Mouse (Mus musculus): ENCODE measurements around the gene Sec22c.

Sec22c gene

DNA sequence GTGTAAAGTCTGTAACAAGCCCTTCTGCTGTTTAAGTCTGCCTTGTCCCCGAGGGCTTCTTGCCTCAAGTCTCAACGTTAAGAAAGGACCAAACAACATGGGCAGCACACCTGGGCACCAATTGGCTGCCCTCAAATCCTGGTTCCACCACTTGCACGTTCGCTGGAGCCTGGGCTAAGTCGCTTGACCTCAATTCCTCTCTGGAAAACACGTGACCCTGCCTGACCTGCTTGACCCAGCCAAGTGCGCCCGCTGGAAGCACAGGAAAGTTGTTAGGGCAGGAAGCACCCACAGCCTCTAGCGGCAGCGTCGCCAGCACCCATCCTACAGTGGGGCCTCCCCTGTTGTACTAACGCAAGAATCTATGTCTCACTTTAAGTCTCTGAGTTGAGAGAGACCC lies 10.6 kb downstream of the Sec22c start:
- no peak for DNase-seq (ENCODE audit: low read depth)

- no peak for DNase-seq (ENCODE audit: low read depth)
Observed at GRCm38 (mm10) chr9:121690734-121691133, 14.6 kb downstream of the Sec22c start.

- DNase-seq (ENCODE audit: low read depth): no peak
Observed at GRCm38 (mm10) chr9:121690200-121690651, 15.1 kb downstream of the Sec22c start.

- DNase-seq (ENCODE audit: low read depth): no peak
Observed at GRCm38 (mm10) chr9:121684702-121685101, 20.6 kb downstream of the Sec22c start.

- DNase-seq (ENCODE audit: low read depth): no peak
Observed at GRCm38 (mm10) chr9:121682037-121682680, 23.1 kb downstream of the Sec22c start.

- no peak for DNase-seq (ENCODE audit: low read depth)
Observed at GRCm38 (mm10) chr9:121681191-121681590, 24.1 kb downstream of the Sec22c start.

- peak; percentile 48 for DNase-seq (ENCODE audit: low read depth)
Observed at GRCm38 (mm10) chr9:121679549-121679948, 25.7 kb downstream of the Sec22c start.

DNA sequence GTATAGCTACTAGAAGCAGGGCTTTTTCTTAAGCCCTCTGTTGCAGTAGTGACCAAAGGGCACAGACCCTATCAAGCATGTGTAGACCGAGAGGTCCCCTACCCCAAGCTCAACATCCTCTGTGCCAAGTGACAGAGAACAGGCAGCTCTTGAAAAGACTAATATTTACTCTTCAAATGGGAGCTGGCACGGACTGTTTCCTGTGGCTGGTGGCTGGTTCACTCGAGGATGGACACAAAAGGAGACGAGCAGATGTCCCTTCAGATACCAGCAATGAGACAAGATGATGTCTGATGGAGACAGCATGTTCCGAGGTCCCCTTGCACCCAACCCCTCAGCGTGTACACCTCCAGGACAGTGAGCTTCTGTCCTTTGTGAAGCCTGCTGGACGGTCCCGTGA lies 27.8 kb downstream of the Sec22c start:
- no peak for DNase-seq (ENCODE audit: low read depth)

DNA sequence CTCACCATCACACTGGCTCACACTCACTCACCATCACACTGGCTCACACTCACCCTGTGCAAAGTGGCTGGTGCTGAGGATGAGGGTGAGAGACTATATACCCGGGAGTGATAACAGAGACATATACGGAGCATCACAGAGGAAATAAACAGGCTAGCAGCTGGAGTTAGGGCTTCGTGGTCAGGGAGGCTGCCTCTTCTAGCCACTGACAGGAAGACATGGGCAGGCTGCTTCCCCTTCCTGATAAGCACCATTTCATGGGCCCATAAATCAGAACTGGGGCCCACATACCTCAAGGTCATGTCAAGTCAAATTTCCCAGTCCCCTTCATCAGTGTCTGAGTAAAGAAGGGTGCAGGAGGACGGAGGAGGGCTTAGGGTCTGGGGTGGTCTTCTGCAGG lies 28.2 kb downstream of the Sec22c start:
- no peak for DNase-seq (ENCODE audit: low read depth)

- DNase-seq (ENCODE audit: low read depth): no peak
Observed at GRCm38 (mm10) chr9:121675556-121675955, 29.7 kb downstream of the Sec22c start.

- no peak for DNase-seq (ENCODE audit: low read depth)
Observed at GRCm38 (mm10) chr9:121675011-121675410, 30.3 kb downstream of the Sec22c start.

- DNase-seq (ENCODE audit: low read depth): no peak
Observed at GRCm38 (mm10) chr9:121673716-121674115, 31.6 kb downstream of the Sec22c start.

DNA sequence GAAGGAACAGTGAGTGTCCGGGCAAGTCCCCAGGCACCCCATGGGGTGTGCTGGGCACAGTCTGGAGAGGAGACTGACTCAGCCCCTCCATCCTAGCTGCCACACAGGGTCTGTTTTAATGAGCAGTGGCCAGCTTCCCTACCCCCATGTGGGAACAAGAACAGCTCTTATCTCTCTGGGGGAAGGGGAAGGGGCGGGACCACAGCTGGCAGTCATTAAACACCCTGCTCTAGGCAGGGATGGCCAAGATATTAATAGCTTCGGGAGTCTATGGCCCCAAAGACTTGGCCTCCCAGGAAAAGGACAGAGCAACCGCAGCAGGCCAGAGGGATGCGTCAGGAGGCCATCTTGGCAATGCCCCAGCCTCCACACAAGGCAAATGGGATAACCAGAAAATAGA lies 33.0 kb downstream of the Sec22c start:
- peak; percentile 54 for DNase-seq (ENCODE audit: low read depth)

DNA sequence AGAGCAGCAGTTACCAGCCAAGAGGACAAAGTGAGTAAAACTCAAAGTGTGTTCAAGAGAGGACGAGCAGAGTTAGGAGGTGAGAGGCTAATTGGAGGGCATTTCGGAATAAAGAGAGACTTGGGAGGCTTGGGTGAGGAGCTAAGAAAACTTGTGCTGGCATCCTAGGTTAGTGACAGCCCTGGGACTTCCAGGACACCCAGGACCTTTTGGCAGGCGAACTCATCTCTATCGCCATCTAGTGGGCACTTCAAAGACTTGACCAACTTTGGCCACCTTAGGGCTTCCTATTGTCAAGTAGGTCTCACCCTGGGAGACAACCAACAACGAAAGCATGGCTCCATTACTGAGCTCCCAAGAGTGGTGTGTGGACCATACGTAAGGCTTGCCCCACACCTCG lies 34.0 kb downstream of the Sec22c start:
- no peak for DNase-seq (ENCODE audit: low read depth)

DNA sequence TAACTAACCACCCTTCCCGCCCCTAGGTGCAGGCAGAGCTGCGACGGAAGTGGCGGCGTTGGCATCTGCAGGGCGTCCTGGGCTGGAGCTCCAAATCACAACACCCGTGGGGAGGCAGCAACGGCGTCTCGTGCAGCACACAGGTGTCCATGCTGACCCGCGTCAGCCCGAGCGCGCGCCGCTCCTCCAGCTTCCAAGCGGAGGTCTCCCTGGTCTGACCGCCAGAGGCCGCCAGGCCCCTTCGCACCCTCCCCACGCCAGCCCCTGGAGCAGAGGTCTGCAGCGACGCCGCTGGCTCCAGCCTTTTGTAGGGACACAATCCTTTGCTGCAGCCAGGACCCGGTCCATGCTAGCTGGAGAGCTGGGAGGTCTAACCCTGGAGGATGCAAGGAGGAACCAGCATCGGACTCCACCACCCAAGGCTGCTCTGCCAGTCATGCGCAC lies 35.9 kb downstream of the Sec22c start:
- peak; percentile 21 for DNase-seq (ENCODE audit: low read depth)

- no peak for DNase-seq (ENCODE audit: low read depth)
Observed at GRCm38 (mm10) chr9:121667822-121668221, 37.5 kb downstream of the Sec22c start.

DNA sequence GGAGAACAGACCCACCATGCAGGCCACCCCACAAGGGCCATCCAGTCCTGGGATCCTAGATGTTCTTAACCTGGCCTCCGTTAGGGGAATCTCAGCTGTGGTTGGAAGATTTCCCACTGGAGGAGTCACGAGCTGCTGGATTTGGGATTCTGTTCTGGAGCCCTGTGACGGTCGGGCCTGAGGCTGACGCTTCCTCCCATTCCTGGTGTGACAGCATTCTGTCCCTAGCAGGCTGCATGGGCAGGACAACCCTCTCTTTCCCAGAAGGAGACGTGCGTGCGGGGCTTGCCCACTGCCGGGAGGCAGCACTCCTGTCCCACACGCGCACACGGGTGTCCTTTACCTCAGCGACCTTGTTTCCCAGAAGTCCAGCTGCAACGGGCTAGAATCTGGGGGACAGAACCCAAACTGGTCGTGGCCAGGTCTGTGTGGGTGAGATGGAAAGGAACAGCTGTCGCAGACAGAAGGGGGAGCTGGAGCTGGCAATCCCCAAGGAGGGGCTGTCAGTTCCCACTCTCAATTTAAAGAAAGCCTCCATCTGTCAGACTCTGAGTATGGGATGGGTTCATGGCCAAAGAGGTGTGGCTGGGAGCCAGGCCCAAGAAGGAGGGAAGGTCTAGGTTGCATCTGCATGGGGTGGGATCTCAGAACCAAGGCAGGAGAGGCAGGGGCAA lies 38.2 kb downstream of the Sec22c start:
- DNase-seq (ENCODE audit: low read depth): no peak

DNA sequence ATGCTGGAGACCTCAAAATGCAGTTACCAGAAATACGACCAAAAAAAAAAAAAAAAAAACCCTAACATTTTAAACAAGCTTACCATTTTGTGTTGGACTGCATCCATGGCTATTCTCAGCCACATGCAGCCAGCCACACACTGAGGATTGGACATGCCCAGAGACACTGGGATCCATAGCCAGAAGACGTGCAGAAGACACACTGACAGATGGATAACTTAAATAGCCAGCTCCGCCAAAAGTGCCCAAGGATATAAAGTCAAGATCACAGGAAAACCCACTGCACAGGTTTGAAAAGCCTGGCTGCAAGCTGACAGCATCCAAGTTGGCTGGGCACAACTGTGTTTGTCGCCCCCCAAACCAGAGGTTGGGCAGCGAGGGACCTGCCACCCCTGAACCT lies 41.2 kb downstream of the Sec22c start:
- no peak for DNase-seq (ENCODE audit: low read depth)

DNA sequence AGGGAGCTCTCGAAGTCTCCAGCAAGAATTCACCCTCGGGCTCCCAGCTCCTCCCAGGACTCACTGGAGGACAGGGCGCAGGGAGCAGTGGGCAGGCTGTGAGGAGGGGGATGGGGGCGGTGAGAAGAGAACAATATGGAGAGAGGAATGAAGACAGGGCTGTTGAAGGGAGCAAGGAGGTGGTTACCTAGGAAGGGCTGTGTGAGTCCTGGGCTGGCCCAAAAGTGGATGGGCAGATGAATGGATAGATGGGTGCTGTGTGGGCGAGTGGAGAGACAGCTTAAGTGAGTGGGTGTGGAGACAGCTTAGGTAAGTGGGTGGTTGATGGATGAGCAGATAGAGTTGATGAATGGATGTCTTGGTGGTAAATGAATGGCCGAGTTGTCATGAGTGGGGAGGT lies 41.8 kb downstream of the Sec22c start:
- DNase-seq (ENCODE audit: low read depth): no peak

DNA sequence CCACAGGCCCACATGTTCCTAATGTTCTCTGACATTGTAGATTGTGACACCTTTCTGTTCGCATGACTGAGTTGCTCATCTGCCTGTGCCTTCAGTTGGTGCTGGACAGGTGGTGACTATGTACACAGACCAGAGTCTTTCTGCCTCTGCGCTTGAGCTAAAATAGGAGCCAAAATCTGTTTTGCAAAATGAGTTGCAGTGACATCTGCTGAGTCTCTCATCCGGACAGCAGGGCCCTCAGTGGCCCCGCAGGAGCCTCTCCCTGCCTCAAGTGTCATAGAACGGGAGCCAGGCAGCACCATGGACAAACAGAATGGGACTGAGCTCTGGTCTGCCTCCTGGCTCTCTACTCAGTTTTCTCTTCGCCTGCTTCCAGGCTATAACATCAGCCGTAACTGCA lies 45.5 kb downstream of the Sec22c start:
- DNase-seq (ENCODE audit: low read depth): no peak

DNA sequence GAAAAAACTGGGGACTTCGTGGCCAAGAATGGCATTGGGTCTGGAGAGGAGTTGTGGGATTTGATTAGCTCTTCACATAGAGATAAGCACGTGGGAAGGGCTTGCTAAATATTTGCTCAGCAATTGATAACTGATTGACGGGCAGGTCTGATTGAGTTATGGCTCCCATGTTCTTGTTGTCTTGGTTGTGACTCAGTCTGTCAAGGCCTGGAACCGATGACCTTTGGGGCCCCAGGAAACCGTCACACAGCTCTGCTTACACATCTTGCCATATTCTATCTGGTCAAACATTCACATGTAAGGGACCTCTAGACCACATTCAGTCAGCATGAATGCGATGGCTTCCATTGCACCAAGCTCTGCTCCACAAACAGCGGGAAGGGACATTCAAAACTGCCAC lies 47.0 kb downstream of the Sec22c start:
- no peak for DNase-seq (ENCODE audit: low read depth)

DNA sequence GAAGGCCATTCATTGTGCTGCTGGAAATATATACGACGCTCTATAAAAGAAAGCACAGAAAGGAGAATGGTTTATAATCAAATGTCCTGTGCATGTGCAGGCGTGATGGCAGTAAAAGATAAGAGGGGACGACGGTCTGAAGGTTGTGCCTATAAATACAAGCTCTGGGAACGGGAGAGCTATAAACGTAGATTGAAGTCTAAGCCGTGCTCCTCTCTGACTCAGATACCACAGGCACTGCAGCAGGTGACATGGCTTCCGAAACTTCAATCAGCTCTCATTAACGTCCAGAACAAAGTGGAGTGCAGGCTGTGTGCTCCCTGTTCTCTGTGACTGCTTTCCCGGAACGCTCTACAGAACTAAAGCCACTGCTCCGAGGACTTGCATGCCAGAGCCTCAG lies 48.1 kb downstream of the Sec22c start:
- DNase-seq (ENCODE audit: low read depth): no peak

DNA sequence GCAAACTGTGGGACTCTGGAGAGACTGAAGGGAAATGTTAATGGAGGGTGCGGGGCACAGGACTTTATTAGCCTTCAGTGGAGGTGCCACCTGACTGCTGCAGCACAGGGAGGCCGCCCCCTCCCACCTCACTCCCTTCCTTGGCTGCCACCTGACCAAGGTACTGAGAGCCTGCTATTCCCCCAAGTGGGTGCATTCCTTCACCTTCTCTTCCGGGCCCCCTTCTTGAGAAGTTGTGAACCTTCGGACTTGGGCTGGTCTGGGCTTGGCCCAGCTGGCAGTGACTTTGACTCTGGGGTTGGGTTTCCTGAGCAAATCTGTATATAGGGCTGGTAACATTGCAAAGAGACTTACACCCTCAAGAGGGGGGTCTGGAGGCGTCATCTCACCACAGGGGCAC lies 49.0 kb downstream of the Sec22c start:
- no peak for DNase-seq (ENCODE audit: low read depth)

GRCm38 (mm10) chr9:121653668-121654067 lies 51.6 kb downstream of the Sec22c start:
- no peak for DNase-seq (ENCODE audit: low read depth)
